Mouse (Mus musculus) ES-E14 (cell line): ENCODE results near the gene Igf1. TPM values are rescaled to one million over a fixed set of nuclear protein-coding genes. Genes with fewer than 3 reads are reported as not detected.

Experiments used
- DNase-seq: peaks from one replicate; pipeline ENCODE4 v3.0.0-alpha.2; 2013; ENCODE audit warnings: low read depth, low spot score
- H3K27ac ChIP-seq: 2 replicates; pipeline ENCODE4 v1.5.1; 2012; ENCODE audit warnings: low read depth, mild to moderate bottlenecking, low read length, moderate library complexity, mixed read lengths; ENCODE audit not compliant: poor library complexity, insufficient read depth, severe bottlenecking
- H3K36me3 ChIP-seq: 2 replicates; pipeline ENCODE4 v1.6.1; 2012; ENCODE audit warnings: mild to moderate bottlenecking, low read length, moderate library complexity, mixed read lengths; ENCODE audit not compliant: control insufficient read depth, poor library complexity, insufficient read depth, severe bottlenecking
- H3K4me1 ChIP-seq, 2 experiments: fragments of 150-350 bp in 1 of 2; sonication (generic) in 1 of 2; 2 replicates each; pipeline ENCODE4 v1.6.1; 2012; ENCODE audit warnings: low read length in 2 of 2, mild to moderate bottlenecking in 1 of 2, mixed read lengths in 1 of 2; ENCODE audit not compliant: control insufficient read depth in 2 of 2, insufficient read depth in 2 of 2, poor library complexity in 1 of 2
- H3K4me3 ChIP-seq, 2 experiments: fragments of 150-350 bp in 1 of 2; sonication (generic) in 1 of 2; 2 replicates each; pipeline ENCODE4 v1.5.1; 2012; ENCODE audit warnings: low read length in 2 of 2, low read depth in 1 of 2, mild to moderate bottlenecking in 1 of 2, mixed read lengths in 1 of 2; ENCODE audit not compliant: insufficient read depth in 1 of 2, poor library complexity in 1 of 2, severe bottlenecking in 1 of 2
- H3K9ac ChIP-seq: 2 replicates; pipeline ENCODE4 v1.6.1; 2012; ENCODE audit warnings: low read depth, mild to moderate bottlenecking, low read length, mixed read lengths; ENCODE audit not compliant: poor library complexity, insufficient read depth, severe bottlenecking
- H3K9me3 ChIP-seq: fragments of 150-350 bp; sonication (generic); 2 replicates; pipeline ENCODE4 v1.6.1; 2012; ENCODE audit warnings: low read depth, mild to moderate bottlenecking, low read length; ENCODE audit not compliant: control insufficient read depth, insufficient read depth
- CHD2 ChIP-seq: IDR thresholded peaks from 2 replicates; pipeline ENCODE4 v1.6.1; 2014; ENCODE audit warnings: mild to moderate bottlenecking, low read depth, low read length, inconsistent platforms
- HCFC1 ChIP-seq: IDR thresholded peaks from 2 replicates; pipeline ENCODE4 v1.6.1; 2012; ENCODE audit warnings: low read length, inconsistent platforms, borderline replicate concordance; ENCODE audit not compliant: insufficient read depth
- MAFK ChIP-seq: IDR thresholded peaks from 2 replicates; pipeline ENCODE4 v1.6.1; 2014; ENCODE audit warnings: mild to moderate bottlenecking, low read depth, low read length, inconsistent platforms; ENCODE audit not compliant: insufficient read depth
- ZC3H11A ChIP-seq: IDR thresholded peaks from 2 replicates; pipeline ENCODE4 v1.6.1; 2012; ENCODE audit warnings: low read depth, mild to moderate bottlenecking, inconsistent platforms, low read length, borderline replicate concordance
- ZNF384 ChIP-seq: IDR thresholded peaks from 2 replicates; pipeline ENCODE4 v1.6.1; 2012; ENCODE audit warnings: low read depth, low read length, inconsistent platforms
- in situ Hi-C, 2 experiments: fragments of 600-800 bp; cut with MboI; formaldehyde crosslinking; loops; one replicate each; pipeline ENCODE4 v1.15.1; 2025; ENCODE audit warnings: low sequenced_read_pairs in 2 of 2, inconsistent platforms in 1 of 2; ENCODE audit not compliant: unreplicated experiment in 2 of 2
- total RNA-seq: library from RNA; depleted of rRNA; stranded (reverse); fragments of 300-350 nt; gene quantifications from 2 replicates; pipeline ENCODE4 v1.2.3, GENCODE M21; 2012; rRNA removed

The Igf1 gene
- total RNA-seq, 1 experiment, result 0.40 TPM

GRCm38 (mm10) chr10:87986201-87986600, 128.1 kb downstream of the Igf1 start:
- in situ Hi-C loops, result no loop called here
- no peak for DNase-seq
- H3K4me3 ChIP-seq, result no peak overlapping the region

More at GRCm38 (mm10) chr10:87986201-87986600, 128.1 kb downstream of the Igf1 start:
- Histone ChIP-seq H3K27ac (no peak overlapping the region), H3K4me1 (no peaks in the 10 kb centered on the region), H3K36me3 (no peaks in the 10 kb centered on the region), H3K9me3 (no peaks in the 10 kb centered on the region), H3K9ac (no peak overlapping the region)
- no peak for TF ChIP-seq MAFK
- no peak for TF ChIP-seq ZC3H11A
- no peak for TF ChIP-seq HCFC1
- TF ChIP-seq CHD2, result no peak
- no peak for TF ChIP-seq ZNF384

Other genes starting within 250 kb of the Igf1 start
- gene Pmch, start 232.8 kb downstream of the Igf1 start, total RNA-seq, result not detected in 2 replicates